Mouse (Mus musculus): ENCODE results near the gene Art4.

Gene Art4

DNA sequence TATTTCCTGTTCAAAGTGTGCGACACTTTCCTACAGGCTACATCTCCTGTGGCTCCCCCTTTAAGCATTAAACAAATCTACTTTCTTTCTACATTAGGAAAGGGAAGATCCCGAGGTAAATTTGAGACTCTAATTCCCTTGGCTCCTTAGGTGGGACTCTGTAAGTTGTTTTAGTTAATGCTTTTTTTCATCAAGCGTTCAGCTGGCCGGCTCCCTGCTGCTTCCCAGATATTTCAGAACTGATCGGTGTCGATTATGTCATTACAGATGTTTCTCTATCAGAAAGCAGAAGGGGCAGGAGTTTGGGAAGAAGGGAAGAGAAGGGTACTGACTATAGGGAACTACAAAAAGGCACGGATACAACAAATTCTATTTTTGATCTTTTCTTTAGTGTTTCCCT is 30.4 kb downstream of the Art4 start:
- WGBS, result 11% methylated on average over 7 of the region's 7 CpGs

DNA sequence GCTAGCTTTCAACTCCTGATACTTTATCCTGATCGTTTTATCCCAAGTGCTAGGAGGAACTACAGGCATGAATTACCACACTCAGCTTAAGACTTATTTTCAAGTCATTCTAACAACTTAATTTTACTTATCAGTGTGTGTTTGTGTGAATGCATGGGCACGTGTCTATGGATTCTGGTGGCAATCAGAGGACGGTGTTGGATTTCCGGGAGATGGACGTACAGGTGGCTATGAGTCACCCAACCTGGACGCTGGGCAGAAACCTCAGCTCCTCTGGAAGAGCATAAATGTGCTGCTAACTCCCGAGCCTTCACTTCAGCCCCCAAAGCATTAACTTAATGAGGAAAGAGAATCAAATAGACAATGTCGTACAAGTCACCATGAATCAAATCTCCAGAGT is 32.5 kb downstream of the Art4 start:
- 84% methylated on average over 8 of the region's 8 CpGs for WGBS

DNA sequence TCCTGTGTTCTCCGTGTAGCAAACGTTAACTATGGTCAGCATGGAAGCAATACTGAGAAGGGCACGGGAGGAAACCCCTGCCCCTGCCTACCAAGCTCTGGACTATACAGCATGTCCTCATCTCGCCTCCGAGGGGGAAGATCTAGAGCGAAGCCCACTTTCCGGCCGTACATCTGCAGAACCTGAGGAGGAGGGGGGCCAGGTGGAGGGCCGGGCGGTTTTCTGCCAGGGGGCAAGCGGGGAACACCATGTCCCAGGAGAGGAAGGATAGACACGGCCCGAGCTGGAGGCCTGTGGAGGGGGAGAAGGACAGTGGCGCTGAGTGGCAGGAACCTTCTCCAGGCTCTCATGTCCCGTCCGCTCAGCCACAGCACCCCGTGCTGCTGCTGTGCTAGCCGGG is 36.4 kb downstream of the Art4 start:
- WGBS, result 92% methylated on average over 18 of the region's 18 CpGs

DNA sequence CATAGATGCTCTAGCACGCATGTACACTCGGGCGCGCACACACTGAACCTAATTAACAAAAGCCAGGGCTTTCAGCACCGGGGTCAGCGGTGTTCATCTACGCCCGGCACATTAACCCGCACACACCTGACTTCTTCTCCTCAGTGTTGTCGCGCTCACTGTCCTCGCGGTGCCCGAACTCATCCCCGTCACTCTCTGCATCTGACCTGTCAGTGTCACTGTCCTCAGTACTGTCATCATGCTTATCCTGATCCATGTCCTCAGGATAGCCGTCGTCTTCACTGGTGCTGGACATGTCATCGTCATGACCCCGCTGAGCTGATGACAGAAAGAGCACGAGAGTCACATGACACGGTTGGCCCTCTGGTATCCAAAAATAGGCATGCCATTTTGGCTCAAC is 37.2 kb downstream of the Art4 start:
- WGBS, result 94% methylated on average over 21 of the region's 21 CpGs

DNA sequence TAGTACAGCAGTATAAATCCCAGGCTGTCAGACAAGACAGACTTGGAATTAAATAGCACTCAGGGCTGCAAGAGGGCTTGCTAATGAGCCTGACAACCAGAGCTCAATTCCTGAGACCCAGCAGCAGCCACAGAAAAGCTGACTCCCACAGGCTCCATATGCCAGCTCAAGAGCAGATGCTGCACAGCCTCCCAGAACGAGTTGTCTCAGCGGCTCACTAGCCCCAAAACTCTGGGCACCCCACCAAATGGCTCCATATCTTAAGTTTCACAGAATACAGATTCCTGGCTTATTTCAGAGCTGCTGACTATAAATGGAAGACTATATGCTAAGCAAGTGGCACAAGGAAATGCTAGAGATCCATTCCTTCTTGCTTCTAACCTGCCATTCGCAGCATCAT is 40.0 kb downstream of the Art4 start:
- 51% methylated on average over 3 of the region's 3 CpGs for WGBS

DNA sequence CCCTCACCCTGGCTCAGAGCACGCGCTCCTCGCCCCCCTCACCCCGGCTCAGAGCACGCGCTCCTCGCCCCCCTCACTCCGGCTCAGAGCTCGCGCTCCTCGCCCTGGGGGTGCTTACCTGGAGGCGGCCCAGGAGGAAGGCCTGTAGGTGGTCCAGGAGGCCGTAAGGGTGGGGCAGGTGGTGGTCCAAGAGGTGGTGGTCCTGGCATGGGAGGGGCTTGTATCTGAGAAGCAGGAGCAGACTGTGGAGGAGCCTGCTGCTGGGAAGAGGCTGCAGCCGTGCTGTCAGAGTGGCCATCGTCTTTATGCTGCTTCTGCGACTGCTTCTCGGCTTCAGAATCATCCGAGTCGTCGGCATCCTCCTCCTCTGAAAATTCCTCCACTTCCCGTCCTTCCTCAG is 40.7 kb downstream of the Art4 start:
- WGBS, result 59% methylated on average over 21 of the region's 21 CpGs

DNA sequence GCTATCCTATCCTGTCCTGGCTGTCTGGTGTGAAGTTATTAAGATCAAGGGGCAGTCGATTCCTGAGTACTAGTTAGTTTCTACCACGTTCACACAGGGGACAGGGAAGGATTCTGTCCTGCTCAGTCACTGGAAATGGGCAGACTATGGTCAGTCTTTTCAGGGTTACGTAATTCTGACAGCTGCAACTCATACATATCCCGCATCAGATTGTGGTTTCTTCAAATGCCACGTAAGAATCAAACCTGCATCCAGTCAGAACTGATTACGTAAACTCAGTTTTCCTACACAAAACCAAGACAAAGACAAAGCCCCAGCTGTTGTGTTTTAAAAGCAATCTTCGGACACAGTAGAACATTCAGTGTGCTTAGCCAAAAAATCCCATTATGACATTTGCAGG is 42.2 kb downstream of the Art4 start:
- 80% methylated on average over 7 of the region's 7 CpGs for WGBS

DNA sequence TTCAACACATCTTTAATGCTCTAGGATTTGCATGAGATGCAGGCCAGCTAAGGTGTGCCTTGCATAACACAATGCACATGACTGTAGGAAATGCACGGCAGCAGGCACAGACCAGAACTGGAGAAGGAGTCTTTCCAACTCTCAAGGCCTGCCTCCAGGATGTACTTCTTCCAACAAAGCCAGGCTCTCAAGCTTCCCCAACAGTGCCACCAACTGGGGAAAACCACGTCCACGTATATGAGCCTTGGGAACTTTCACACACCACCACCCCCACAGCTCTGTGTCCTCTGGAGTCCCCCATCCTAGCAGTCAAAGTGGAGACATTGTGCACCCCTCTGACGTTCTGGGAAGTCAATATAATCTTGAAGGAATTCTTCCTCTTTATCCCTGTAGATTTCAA is 44.4 kb downstream of the Art4 start:
- WGBS, result 20% methylated on average over 4 of the region's 4 CpGs

DNA sequence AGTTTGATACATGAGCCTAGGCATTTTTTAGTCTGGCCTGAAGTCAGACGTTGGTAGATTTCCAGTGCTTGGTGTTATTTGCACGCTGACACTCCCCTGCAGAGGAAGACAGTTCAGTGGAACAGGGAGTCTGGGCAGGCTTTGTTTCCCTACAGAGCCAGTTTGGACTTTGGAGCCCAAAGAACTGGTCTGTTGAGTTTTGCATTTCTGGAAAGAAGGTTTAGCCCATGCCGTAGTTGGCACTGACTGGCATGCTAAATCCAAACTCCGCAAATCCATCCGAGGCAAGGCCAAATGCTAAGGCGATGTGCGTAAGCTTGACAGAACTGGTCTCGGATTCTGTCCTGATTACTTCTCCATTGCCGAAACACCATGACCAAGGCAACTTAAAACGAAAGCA is 46.3 kb downstream of the Art4 start:
- WGBS, result 72% methylated on average over 10 of the region's 10 CpGs

DNA sequence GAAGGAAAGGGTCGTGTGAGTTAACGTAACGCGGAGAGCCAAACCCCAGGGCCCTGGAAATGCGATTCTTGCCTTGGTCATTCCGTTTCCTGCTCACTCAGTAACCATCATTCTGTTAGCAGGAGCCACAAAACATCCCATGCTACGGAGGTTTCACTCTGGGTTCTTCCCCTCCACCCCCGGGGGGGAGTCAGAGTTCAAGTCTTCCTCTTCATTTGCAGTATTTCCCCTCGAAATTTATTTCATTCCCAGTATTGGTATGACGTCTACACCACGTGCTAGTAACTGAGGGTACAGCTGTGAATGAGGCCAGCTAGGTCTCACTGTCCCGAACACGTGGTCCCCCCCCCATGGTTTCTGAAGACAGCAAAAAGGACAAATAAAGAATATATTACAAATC is 47.9 kb downstream of the Art4 start:
- WGBS, result 76% methylated on average over 13 of the region's 13 CpGs

DNA sequence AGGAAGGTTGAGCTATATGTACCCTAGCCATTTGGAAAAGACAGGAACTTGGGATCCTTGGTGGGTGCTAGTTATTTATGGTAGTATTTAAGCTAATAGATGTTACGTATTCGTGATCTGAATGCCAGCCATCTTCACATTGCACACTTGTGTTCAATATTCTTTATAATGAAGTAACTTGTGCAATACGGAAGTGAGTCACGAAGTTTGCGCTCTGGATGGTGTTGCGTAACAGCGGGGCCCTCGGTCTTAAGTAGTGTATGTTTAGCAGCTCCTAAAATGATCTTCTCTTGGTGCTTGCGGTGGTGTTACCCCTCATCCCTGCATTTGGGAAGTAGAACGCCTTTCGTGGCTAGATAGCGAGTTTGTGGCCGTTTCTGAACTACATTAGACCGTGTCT is 48.5 kb downstream of the Art4 start:
- WGBS, result 15% methylated on average over 14 of the region's 14 CpGs

DNA sequence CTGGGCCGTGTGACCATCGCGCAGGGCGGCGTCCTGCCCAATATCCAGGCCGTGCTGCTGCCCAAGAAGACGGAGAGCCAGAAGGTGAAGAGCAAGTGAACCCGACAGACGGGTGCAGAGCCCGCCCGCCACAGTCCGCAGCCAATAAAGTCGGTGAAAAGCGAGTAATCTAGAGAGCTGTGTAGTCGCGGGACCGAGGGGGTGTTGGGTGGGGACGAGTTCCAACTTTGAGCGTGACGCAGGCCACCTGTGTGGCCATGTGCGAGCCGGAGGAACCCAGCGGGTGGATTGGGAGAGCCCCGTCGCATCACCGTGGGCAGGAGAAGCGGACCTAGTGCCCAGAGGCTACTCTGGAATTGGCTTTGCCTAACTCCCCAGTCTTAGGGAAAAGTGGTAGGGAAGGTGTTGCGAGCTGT is 48.9 kb downstream of the Art4 start:
- under 1% methylated on average over 28 of the region's 28 CpGs for WGBS

DNA sequence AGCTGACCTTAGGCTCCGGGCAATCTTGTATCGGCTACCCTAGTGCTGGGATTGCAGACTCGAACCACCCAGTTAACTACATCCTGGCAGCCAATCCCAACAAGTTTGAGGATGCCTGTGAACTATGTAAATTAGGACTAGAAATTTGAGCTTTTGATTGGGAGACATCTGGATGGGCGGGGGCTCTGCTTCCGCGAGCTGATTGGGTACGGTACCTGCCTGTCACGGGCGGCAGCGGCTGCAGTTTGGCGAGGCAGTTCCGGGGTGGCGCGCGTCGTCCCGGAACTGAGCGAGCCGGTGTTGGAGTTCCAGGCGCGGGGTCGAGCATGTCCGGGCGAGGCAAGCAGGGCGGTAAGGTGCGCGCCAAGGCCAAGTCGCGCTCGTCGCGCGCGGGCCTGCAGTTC is 49.5 kb downstream of the Art4 start, which contains the start of gene H2afj:
TSS of gene H2afj (plus strand) at position 231 of the 404 bp plus-strand sequence.
- WGBS, result under 1% methylated on average over 34 of the region's 34 CpGs

DNA sequence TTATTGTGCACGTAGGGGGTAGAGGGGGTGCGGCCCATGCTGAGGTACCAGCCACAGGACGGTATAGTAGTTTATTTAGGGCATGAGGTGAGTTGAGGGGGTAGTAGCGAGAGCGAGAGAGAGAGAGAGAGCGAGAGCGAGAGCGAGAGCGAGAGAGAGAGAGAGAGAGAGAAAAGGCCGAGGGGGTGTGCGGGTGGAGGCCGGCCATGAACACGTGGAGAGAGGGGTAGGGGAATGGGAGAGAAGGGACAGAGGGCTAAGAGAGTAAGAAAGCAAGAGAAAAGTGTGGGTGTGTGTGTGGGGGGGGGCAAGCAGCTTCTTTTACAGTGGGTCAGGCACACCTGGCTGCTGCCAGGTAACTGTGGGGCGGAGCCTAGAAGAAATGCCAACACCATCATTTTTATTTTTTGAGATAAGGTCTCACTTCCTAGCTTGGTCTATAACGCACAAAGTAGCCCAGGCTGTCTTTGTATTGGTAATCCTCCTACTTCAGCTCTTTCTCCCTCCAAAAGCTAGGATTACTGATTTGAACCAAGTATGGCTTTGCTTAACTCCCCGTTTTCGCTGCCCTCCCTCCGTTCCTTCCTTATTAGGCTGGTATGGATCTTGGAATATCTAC is 50.0 kb downstream of the Art4 start:
- 40% methylated on average over 18 of the region's 18 CpGs for WGBS

DNA sequence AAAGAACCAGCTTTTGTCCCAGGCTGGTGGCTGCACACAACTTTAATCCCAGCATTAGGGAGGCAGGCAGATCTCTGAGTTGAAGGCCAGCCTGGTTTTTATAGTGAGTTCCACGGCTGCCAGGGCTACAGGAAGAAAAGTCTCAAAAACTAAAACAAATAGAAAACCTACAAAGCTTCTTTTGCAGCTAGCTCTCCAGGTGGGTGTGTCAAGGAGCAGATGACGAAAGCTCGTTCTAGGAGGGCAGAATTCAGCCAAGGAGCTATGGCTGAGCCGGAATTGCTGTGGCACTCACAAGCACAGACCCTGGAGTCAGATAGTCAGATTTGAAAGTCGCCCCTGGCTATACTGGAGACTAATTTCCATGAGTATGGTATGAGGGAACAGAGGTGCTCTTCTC is 50.7 kb downstream of the Art4 start:
- 76% methylated on average over 5 of the region's 5 CpGs for WGBS

DNA sequence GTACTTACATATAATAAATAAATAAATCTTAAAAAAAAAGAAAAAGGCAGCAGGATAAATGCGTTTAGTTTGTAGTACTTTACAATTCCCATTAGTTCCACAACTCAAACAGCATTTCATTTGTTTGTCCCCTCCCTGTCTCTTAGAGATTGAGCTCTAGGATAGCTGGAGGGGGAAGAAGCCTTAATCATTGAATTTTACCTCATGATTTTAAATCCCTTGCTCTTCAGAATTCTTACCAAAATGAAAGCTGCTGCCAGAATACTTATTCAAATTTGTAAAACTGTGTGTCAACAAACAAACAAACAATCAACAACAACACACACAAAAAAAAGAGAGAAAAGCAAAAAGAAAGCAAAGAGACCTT is 52.1 kb downstream of the Art4 start:
- 60% methylated on average over 1 of the region's 1 CpGs for WGBS

DNA sequence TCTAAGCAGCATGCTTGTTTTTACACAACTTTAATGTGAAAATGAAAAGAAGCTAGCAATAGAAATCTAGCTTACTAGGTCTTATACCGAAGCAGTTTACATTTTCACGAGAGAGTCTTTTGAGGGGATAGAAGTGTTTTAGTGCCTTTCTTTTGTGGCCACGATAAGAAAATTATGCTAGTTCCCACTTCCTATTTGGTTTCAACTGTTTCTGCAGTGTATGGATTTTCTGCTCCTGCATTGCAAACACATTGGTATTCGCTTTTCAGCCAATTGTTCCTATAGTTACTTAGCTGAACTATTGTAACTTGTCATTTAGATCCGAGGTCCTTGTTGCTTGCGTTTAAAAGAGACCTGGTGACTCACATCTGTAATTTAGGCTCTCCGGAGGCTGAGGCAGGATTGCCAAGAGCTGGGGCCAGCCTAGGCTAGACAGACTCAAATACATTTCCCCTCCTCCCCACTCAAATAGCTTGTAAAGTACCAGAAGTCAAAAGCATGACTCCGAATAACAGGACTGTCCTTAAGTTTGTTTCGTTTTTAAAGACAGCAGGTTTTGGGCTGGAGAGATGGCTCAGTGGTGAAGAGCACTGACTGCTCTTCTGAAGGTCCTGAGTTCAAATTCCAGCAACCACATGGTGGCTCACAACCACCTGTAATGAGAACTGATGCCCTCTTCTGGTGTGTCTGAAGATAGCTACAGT is 52.7 kb downstream of the Art4 start:
- WGBS, result 16% methylated on average over 9 of the region's 9 CpGs

DNA sequence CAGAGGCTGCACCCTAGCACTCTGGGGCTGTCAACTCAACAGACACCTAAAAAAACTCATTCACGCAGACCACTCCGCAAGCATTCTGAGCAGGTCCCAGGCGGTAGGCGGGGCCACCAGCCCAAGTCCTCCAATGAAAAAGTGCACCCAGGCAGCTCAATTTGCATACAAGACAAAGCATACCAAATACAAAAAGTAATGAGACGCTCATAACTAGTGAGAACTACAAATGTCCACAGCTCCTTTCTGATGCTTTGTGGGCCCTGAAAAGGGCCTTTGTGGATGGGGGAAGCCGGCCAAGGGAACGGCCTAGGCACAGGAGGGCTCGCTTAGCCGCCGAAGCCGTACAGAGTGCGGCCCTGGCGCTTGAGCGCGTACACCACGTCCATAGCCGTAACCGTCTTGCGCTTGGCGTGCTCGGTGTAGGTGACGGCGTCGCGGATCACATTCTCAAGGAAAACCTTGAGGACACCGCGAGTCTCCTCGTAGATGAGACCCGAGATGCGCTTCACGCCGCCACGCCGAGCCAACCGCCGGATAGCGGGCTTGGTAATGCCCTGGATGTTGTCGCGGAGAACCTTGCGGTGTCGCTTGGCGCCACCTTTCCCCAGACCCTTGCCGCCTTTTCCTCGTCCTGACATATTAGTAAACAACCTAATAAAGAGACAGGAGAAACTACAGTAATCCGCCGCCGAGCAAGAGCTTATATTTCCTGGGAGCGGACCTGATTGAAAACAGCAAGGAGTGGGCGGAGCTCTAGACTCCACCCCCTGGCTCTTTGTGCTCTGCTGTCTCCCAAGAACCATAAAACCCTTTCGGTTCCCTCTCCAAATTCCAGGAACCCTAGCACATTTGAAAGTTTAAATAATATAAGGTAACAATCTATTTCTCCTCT is 53.5 kb downstream of the Art4 start, which contains the start of gene Hist4h4:
TSS of gene Hist4h4 (minus strand) at position 677 of the 895 bp plus-strand sequence.
- under 1% methylated on average over 50 of the region's 50 CpGs for WGBS

DNA sequence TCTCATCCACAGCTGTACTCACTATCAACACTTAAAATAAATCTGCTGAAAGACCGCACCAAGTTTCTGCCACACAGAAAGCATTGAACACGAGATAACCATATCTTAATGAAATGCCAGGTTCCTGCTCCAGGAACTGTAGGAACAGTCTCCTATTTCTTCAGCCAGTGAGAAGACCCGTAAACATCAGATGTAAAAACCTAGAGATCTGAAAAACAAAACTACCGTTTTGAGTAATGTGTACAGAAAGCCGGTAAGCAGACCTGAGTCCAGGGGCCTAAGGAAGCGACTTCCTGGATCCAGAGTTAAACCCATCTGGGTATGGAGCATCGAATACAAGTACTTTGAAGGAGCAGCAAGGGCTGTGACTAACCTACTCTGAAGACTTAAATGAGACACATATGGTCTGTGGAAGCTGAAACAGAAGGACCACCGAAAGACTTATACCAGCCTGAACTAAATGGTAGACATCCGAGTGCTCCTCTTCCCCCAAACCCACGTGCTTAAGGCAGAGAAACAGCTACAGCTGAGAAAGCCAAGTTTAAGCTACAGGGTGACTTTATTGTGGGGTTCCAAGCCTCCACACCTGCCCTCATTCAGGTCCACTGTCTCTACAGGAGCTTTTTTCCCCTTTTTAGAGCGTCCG is 54.3 kb downstream of the Art4 start:
- 17% methylated on average over 12 of the region's 12 CpGs for WGBS

DNA sequence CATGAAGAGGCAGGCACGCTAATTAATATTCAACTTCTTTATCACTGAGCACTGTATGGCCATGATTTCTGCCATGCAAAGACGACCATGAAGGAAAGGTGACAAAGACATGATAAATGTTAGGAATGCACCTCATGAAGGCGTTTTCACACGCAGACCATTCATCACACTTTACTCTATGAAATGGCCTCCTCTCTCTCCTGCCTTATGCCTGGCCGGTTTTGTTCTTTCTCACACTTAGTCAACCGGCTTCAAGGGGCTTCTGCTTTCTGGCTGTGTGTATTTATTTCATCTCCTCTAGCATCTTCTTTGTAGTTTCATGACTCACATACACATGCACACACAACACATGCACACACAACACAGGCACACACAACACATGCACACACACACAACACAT is 56.3 kb downstream of the Art4 start:
- 87% methylated on average over 6 of the region's 6 CpGs for WGBS

DNA sequence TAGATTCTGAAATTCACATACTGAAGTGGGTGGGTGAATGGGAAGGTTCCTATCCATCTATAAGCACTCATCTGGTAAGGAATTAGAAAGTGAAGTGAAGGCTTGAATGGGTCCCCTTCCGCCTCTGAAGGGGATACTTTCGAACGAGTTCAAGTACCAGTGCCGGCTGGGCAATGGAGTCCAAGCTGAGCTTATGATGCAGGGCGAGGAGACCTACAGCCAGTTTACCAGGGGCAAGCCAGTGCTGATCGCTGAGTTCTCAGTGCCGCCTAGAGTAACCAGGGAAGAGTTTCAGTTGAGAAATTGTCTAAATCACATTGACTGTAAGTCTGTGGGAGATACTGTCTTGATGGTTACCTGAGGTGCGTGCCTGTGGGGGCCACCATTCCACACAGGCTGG is 56.8 kb downstream of the Art4 start:
- 92% methylated on average over 8 of the region's 8 CpGs for WGBS
